Mouse (Mus musculus): Measurements from ENCODE around the gene Fads3.

- TF ChIP-seq CTCF (IDR thresholded peaks at IDR 0.05; ENCODE audit: low read depth, low read length) (no peak), POLR2A (IDR thresholded peaks at IDR 0.05; ENCODE audit: borderline replicate concordance, low read depth, low read length) (no peak)
Measured at GRCm38 (mm10) chr19:10038910-10039309, 2.5 kb upstream of the Fads3 start.

Data from bone marrow macrophage, adult 2 months (primary cell).